Mouse (Mus musculus) forebrain, embryonic 10.5 days (tissue): ENCODE measurements around the gene Glb1. TPM values are rescaled to one million over a fixed set of nuclear protein-coding genes. Genes with fewer than 3 reads are reported as not detected.
"Not testable (repeated sequence)": the region's sequence is repeated elsewhere in the genome, so short reads cannot be mapped to it uniquely, and the experiment has no call there.

Source experiments
- DNase-seq: peaks from one replicate; pipeline ENCODE4 v3.0.0-alpha.2; 2017; ENCODE audit warnings: low spot score; ENCODE audit errors: extremely low spot score
- H3K27ac ChIP-seq: fragments of 300-500 bp; sonication (generic); 2 replicates; pipeline ENCODE4 v1.5.1; 2016; ENCODE audit warnings: mild to moderate bottlenecking
- H3K27me3 ChIP-seq: fragments of 300-500 bp; sonication (generic); 2 replicates; pipeline ENCODE4 v1.6.1; 2016; ENCODE audit warnings: mild to moderate bottlenecking; ENCODE audit not compliant: poor library complexity, severe bottlenecking
- H3K36me3 ChIP-seq: fragments of 300-500 bp; sonication (generic); replicated peaks from 2 replicates; pipeline ENCODE4 v1.6.1; 2016; ENCODE audit warnings: mild to moderate bottlenecking, moderate library complexity
- H3K4me1 ChIP-seq: fragments of 300-500 bp; sonication (generic); 2 replicates; pipeline ENCODE4 v1.6.1; 2016
- H3K4me3 ChIP-seq: fragments of 300-500 bp; sonication (generic); 2 replicates; pipeline ENCODE4 v1.5.1; 2016; ENCODE audit warnings: mild to moderate bottlenecking, moderate library complexity
- H3K9me3 ChIP-seq: fragments of 300-500 bp; sonication (generic); 2 replicates; pipeline ENCODE4 v1.6.1; 2016; ENCODE audit warnings: mild to moderate bottlenecking, moderate library complexity
- WGBS: fragments of 180-500 bp; shearing (Covaris S2); methylation state at CpG from one replicate; pipeline ENCODE4 v1.1.7; 2016; 5-methylcytosine and 5-hydroxymethylcytosine counted together
- polyA plus RNA-seq: library from polyadenylated mRNA; unstranded; fragments of >200 nt; fragmentation: Nextera tagmentation; extraction: Ambion mirVana; gene quantifications from 2 replicates; pipeline ENCODE4 v1.2.1, GENCODE M21; 2016

The Glb1 gene
- 22.6 and 22.8 TPM in 2 replicates for polyA plus RNA-seq

DNA sequence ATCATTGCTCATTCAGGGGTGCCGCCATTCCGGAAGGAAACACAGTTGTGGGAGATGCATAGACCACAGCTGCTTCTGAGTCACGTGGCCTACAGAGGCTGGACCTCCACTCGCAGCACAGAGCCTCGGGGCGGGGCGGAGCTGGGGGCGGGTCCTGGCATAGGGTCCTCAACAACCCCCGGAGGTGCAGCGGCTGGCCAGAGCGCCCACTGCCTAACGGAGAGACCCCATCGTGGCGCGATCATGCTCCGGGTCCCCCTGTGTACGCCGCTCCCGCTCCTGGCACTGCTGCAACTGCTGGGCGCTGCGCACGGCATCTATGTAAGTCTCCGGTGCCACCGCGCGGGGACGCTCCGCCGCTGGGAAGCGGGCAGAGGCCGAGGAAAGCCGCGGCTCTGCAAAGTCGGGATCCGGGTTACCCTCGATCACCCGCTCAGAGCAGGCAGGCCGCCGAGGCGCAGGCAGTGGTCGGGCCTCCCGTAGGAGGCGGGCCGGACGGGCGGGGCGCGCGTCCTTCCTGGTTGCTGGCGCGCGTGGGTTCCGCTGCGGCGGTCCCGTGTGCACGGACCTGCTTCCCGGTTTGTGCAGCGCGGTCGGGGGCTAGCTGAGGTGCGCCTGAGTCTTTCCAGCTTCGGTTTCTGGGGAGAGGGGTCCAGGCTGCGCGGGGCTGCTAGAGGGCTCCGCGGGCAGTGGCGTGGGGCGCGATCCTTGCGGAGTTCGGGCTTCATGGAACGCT is at the start of gene Glb1, which contains the start of gene Tmppe:
Gene Glb1 (plus strand): TSS at position 128 of the 736 bp plus-strand sequence.
Gene Tmppe (plus strand): TSS at position 157 of the 736 bp plus-strand sequence.
- DNase-seq = peak; percentile 95
- H3K4me3 ChIP-seq = peak within 1 kb of the TSS; percentile 75
- H3K36me3 ChIP-seq = peaks cover 27% of the 10 kb centered on the region
- WGBS = under 1% methylated on average over 73 of the region's 73 CpGs
- H3K9me3 ChIP-seq = peaks cover 22% of the 10 kb centered on the region
- H3K4me1 ChIP-seq = peaks cover 14% of the 10 kb centered on the region
- no peaks in the 10 kb centered on the region for H3K27me3 ChIP-seq
- H3K27ac ChIP-seq = peak within 1 kb of the TSS; percentile 89

- peaks cover 11% of the 10 kb centered on the region for H3K4me1 ChIP-seq
- peak overlapping the region; percentile 62 for H3K4me3 ChIP-seq
- no peaks in the 10 kb centered on the region for H3K36me3 ChIP-seq
- H3K27me3 ChIP-seq = peaks cover 34% of the 10 kb centered on the region
- DNase-seq = peak; percentile 60
- WGBS = 2% methylated on average over 48 of the region's 48 CpGs
- no peaks in the 10 kb centered on the region for H3K9me3 ChIP-seq
- H3K27ac ChIP-seq = peak overlapping the region; percentile 81
These were observed 32.9 kb upstream of the Glb1 start for GRCm38 (mm10) chr9:114367783-114368470.

GRCm38 (mm10) chr9:114368471-114368858 is 32.4 kb upstream of the Glb1 start:
- no peak for DNase-seq
- 12% methylated on average over 12 of the region's 12 CpGs for WGBS
- Histone ChIP-seq H3K4me1 (peaks cover 11% of the 10 kb centered on the region), H3K27ac (peak overlapping the region; percentile 81), H3K9me3 (no peaks in the 10 kb centered on the region), H3K4me3 (peak overlapping the region; percentile 62), H3K27me3 (peaks cover 34% of the 10 kb centered on the region), H3K36me3 (no peaks in the 10 kb centered on the region)

DNA sequence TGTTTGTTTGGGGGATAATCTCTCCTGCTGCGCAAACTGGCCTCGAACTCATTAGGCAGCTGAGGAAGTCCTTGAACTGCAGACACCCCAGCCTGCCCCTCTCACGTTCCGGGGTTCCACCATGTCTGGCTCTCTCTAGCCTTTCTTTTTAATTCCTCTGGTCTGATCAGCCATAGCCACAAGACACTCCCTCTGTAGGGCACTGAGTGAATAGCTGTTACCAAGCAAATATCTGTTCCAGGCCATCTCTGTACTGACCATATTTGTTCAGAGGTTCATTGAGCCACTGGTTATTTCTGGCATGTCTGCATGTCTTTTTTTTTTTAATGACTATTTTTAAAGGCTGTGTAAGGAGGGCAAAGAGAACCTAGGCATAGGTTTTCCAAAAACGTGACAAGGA is 31.5 kb upstream of the Glb1 start:
- Histone ChIP-seq H3K4me1 (peaks cover 11% of the 10 kb centered on the region), H3K27me3 (peaks cover 34% of the 10 kb centered on the region)
- not testable (repeated sequence) for H3K4me3 ChIP-seq, H3K36me3 ChIP-seq, H3K9me3 ChIP-seq, H3K27ac ChIP-seq, DNase-seq
- WGBS = 62% methylated on average over 5 of the region's 5 CpGs

DNA sequence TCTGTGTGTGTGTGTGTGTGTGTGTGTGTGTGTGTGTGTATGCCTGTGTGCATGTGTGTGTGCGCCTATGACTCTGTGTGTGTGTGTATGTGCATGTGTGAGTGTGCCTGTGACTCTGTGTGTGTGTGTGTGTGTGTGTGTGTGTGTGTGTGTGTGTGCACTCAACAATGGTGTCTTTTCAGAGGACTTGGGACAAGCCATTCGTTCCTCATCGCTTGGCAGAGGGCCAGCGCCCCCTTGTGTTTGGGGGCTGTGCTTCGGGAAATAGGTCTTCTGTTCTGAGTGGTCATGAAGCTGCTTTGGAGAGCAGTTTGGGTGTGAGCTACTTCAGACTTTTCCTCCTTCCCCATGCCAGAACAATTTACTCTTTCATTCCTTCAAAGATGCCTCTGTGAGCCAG is 29.2 kb upstream of the Glb1 start:
- H3K9me3 ChIP-seq, H3K27ac ChIP-seq, DNase-seq, H3K36me3 ChIP-seq, H3K4me3 ChIP-seq: not testable (repeated sequence)
- Histone ChIP-seq H3K4me1 (peaks cover 11% of the 10 kb centered on the region), H3K27me3 (peaks cover 26% of the 10 kb centered on the region)
- whole genome bisulfite sequencing = 34% methylated on average over 5 of the region's 5 CpGs

DNA sequence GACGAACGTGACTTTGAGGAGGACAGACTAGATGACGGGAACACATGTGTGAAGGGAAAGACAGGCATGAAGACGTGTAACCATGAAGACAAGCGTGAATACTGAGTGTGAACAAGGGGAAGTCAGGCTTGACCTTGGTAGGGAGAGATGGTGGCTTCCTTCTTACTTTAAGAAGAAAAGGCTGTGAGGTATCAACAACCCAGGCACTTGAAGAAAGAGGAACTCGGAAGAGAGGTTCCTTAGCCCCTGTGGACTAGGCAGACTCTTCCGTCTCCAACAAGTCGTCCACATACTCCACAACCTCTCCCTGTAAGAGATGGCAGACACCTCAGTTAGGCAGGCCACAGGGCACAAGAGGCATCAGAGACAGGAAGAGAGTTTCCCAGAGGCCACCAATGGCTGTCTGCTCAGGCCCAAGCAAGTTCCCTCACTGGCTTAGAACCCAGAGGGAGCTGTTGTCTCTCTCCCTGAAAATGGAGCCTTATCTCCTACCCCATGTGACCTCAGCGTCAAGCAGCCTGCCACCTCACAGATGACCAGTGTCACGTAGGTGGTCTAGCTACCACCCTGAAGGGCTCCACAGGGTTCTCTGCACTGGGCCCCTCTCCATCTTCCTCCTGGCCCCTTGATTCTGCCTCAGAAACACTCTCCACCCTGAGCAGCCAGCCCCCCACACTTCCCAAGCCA is 25.5 kb upstream of the Glb1 start:
- Histone ChIP-seq H3K4me1 (no peaks in the 10 kb centered on the region), H3K27ac (no peak overlapping the region), H3K9me3 (no peaks in the 10 kb centered on the region), H3K4me3 (no peak overlapping the region), H3K36me3 (peaks cover 15% of the 10 kb centered on the region; the same call in 1 of the 2 replicates), H3K27me3 (no peaks in the 10 kb centered on the region)
- no peak for DNase-seq
- 92% methylated on average over 10 of the region's 10 CpGs for WGBS

DNA sequence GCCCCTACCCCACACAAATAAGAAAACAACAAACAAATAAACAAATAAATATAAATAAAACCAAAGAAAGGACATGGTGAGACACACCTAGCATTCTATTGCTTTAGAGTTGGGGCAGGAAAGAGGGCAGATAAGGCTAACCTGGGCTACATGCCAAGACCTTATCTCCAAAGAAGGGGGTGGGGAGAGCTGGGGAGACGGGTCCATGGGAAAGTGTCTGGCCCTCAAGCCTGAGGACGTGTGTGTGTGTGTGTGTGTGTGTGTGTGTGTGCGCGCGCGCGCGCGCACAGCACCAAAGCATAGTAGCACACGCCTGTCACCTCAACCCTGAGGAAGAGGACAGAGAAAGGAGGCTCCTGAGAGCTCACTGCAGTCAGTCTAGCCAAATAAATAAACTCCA is 23.7 kb upstream of the Glb1 start:
- peaks cover 15% of the 10 kb centered on the region; the same call in 1 of the 2 replicates for H3K36me3 ChIP-seq
- WGBS = 99% methylated on average over 10 of the region's 10 CpGs
- H3K4me1 ChIP-seq = no peaks in the 10 kb centered on the region

DNA sequence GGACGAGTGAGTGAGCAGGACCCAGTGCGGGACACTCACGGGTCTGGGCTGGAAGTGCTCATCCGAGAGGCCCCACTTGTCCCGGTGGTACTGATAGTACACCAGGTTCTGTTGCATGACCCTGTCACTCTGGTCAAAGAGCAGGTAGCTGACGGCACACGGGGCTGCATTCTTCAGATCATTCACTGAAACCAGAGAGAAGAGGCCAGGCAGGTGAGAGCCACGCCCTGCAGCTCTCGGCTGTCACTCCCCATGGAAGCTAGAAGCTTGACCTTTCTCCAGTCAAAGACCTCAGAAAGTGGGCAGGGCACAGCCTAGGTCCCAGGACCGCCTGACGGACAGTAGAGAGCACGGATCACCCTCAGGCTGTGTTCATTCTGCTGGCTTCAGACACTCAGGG is 21.0 kb upstream of the Glb1 start:
- 90% methylated on average over 12 of the region's 12 CpGs for WGBS
- Histone ChIP-seq H3K4me1 (no peaks in the 10 kb centered on the region), H3K4me3 (no peak overlapping the region), H3K27me3 (no peaks in the 10 kb centered on the region), H3K36me3 (peaks cover 15% of the 10 kb centered on the region; the same call in 1 of the 2 replicates), H3K9me3 (no peaks in the 10 kb centered on the region), H3K27ac (no peak overlapping the region)
- no peak for DNase-seq

More for the DNA sequence above, 23.7 kb upstream of the Glb1 start:
- H3K9me3 ChIP-seq = no peaks in the 10 kb centered on the region
- no peak for DNase-seq
- no peaks in the 10 kb centered on the region for H3K27me3 ChIP-seq
- H3K27ac ChIP-seq = no peak overlapping the region
- no peak overlapping the region for H3K4me3 ChIP-seq

DNA sequence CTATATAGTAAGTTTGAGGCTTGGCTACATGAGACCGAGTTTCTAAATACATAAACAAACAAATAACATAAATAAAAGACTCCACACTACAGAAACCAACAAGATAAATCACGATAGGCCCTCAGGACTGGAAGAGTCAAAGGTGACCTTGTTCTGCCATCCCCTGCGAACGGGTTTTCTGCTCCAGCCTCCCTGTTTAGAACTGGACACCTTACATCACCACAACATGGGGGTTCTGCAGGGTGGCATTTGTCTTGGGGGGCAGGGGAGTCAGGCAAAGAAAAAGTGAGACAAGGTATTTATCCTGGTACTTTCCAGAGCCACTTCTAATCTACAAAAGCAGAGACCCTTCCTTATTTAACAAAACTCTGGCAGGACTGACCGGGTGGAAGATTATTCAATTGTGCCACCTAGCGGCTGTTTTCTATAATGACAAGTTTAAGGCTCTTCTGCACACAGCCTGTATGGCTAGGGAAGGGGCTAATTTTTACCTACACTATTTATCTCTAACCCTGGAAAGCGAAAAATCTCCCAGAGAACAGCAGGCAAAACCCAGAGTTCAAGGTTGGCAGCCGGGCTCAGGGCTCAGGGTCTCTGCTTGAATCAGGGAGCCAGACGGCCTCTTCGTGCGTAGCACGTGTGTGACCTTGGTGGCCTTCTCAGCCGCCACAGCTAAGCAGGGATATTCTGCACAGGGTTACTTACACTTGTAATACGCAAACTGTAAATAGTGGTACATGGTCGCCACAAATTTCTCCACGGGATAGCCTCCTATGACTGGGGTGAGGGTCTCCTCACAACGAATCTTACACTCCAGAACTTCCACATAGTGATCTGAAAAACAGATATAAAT is 19.8 kb upstream of the Glb1 start:
- H3K4me3 ChIP-seq = no peak overlapping the region
- H3K4me1 ChIP-seq = no peaks in the 10 kb centered on the region
- H3K9me3 ChIP-seq = no peaks in the 10 kb centered on the region
- no peaks in the 10 kb centered on the region for H3K27me3 ChIP-seq
- no peak overlapping the region for H3K27ac ChIP-seq
- DNase-seq = peak; percentile 37
- H3K36me3 ChIP-seq = peaks cover 15% of the 10 kb centered on the region; the same call in 1 of the 2 replicates
- WGBS = 70% methylated on average over 17 of the region's 17 CpGs

- H3K4me1 ChIP-seq = no peaks in the 10 kb centered on the region
- no peaks in the 10 kb centered on the region for H3K9me3 ChIP-seq
- no peak overlapping the region for H3K27ac ChIP-seq
- H3K4me3 ChIP-seq = no peak overlapping the region
- peaks cover 11% of the 10 kb centered on the region; the same call in 1 of the 2 replicates for H3K36me3 ChIP-seq
- H3K27me3 ChIP-seq = no peaks in the 10 kb centered on the region
- WGBS = 91% methylated on average over 17 of the region's 17 CpGs
- DNase-seq = no peak
These were observed 17.8 kb upstream of the Glb1 start for GRCm38 (mm10) chr9:114382936-114383710.

GRCm38 (mm10) chr9:114384691-114385090 is 16.2 kb upstream of the Glb1 start:
- Histone ChIP-seq H3K36me3 (peaks cover 7% of the 10 kb centered on the region; the same call in 1 of the 2 replicates), H3K4me3 (no peak overlapping the region), H3K27ac (no peak overlapping the region), H3K4me1 (peaks cover under 1% of the 10 kb centered on the region), H3K27me3 (no peaks in the 10 kb centered on the region), H3K9me3 (no peaks in the 10 kb centered on the region)
- WGBS = 90% methylated on average over 24 of the region's 24 CpGs
- DNase-seq = no peak
